Mouse (Mus musculus): Measurements from ENCODE around the gene Trpm1. TPM values are rescaled to one million over a fixed set of nuclear protein-coding genes. Genes with fewer than 3 reads are reported as not detected.

Trpm1 gene
- polyA plus RNA-seq, 1 experiment from 2014 or later = 1.7 TPM

- no peaks in the 10 kb centered on the region for H3K4me1 ChIP-seq (ENCODE audit: control insufficient read depth, insufficient read depth, low read length)
- H3K27ac ChIP-seq (replicated peaks; ENCODE audit: low read depth, low read length) = no peak overlapping the region
- ATAC-seq (ENCODE audit: insufficient number of reproducible peaks, low FRiP score, low TSS enrichment, low read depth) = no peak
- H3K4me3 ChIP-seq (ENCODE audit: low read depth, low read length) = no peak overlapping the region
- H3K4me2 ChIP-seq (ENCODE audit: low read depth, severe bottlenecking) = no peak overlapping the region
- H3K9ac ChIP-seq (ENCODE audit: low read length) = no peak overlapping the region
- H3K27me3 ChIP-seq (ENCODE audit: control insufficient read depth, insufficient read depth, low read length) = no peaks in the 10 kb centered on the region
- DNase-seq (ENCODE audit: low spot score) = no peak
- no peaks in the 10 kb centered on the region for H3K36me3 ChIP-seq (ENCODE audit: control insufficient read depth, insufficient read depth, low read length)
- WGBS = 100% methylated on average over 1 of the region's 1 CpGs
- H3K9me3 ChIP-seq (ENCODE audit: control insufficient read depth, low read length) = no peaks in the 10 kb centered on the region
These were observed 77.4 kb downstream of the Trpm1 start for GRCm38 (mm10) chr7:64231001-64231400.

GRCm38 (mm10) chr7:64231996-64232395, 78.4 kb downstream of the Trpm1 start:
- Histone ChIP-seq H3K9ac (ENCODE audit: low read length) (no peak overlapping the region), H3K4me1 (ENCODE audit: control insufficient read depth, insufficient read depth, low read length) (no peaks in the 10 kb centered on the region), H3K4me2 (ENCODE audit: low read depth, severe bottlenecking) (no peak overlapping the region), H3K9me3 (ENCODE audit: control insufficient read depth, low read length) (no peaks in the 10 kb centered on the region), H3K4me3 (ENCODE audit: low read depth, low read length) (no peak overlapping the region), H3K27ac (replicated peaks; ENCODE audit: low read depth, low read length) (no peak overlapping the region), H3K36me3 (ENCODE audit: control insufficient read depth, insufficient read depth, low read length) (no peaks in the 10 kb centered on the region), H3K27me3 (ENCODE audit: control insufficient read depth, insufficient read depth, low read length) (no peaks in the 10 kb centered on the region)
- WGBS = 79% methylated on average over 2 of the region's 2 CpGs
- DNase-seq (ENCODE audit: low spot score) = no peak
- ATAC-seq (ENCODE audit: insufficient number of reproducible peaks, low FRiP score, low TSS enrichment, low read depth) = no peak

DNA sequence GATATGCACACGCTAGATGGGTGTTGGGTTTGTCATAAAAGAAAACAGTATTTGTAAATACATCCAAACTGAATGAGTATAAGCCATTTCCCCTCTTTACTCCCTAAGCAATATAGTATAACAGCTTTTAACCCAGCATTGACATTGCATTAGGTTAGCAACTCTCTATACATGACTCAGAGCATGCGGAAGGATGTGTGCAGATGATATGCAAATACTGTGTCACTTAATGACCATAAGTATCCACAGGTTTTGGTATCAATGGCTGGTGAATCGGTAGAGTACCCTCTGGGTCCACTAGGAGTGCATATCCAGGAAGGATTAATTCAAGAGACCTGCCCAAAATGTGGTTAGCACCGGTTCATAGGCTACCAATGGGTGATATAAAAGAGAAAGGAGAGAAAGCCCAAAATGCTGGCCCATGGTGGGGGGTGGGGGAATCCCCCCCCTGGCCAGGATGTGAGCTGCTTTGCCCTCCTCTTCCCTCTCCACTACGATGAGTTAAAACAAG, 80.7 kb downstream of the Trpm1 start:
- no peak for DNase-seq (ENCODE audit: low spot score)
- Histone ChIP-seq H3K27ac (replicated peaks; ENCODE audit: low read depth, low read length) (no peak overlapping the region), H3K27me3 (ENCODE audit: control insufficient read depth, insufficient read depth, low read length) (no peaks in the 10 kb centered on the region), H3K9me3 (ENCODE audit: control insufficient read depth, low read length) (no peaks in the 10 kb centered on the region), H3K4me2 (ENCODE audit: low read depth, severe bottlenecking) (no peak overlapping the region), H3K36me3 (ENCODE audit: control insufficient read depth, insufficient read depth, low read length) (no peaks in the 10 kb centered on the region), H3K4me1 (ENCODE audit: control insufficient read depth, insufficient read depth, low read length) (no peaks in the 10 kb centered on the region), H3K9ac (ENCODE audit: low read length) (no peak overlapping the region), H3K4me3 (ENCODE audit: low read depth, low read length) (no peak overlapping the region)
- ATAC-seq (ENCODE audit: insufficient number of reproducible peaks, low FRiP score, low TSS enrichment, low read depth) = no peak
- 89% methylated on average over 5 of the region's 5 CpGs for WGBS

DNA sequence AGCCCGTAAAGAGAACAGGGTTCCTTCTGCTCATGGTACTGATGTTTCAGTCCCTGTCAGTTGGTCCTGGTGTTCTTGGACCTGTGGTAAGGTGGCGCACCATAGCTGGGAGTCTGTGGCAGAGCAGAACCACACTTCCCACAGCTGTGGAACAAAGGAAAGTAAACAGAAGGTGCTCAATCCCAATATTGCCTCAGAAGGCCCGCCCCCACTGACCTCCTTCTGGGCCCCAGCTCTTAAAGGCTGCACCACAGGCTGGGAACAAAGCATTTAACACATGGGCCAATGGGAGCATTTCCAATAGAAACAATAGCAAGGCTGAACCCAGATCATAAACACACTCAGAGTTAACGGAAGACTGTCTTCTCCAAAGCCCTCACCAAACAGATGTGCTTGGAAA, 82.9 kb downstream of the Trpm1 start:
- 88% methylated on average over 4 of the region's 4 CpGs for whole genome bisulfite sequencing
- Histone ChIP-seq H3K36me3 (ENCODE audit: control insufficient read depth, insufficient read depth, low read length) (no peaks in the 10 kb centered on the region), H3K4me3 (ENCODE audit: low read depth, low read length) (no peak overlapping the region), H3K27ac (replicated peaks; ENCODE audit: low read depth, low read length) (no peak overlapping the region), H3K9me3 (ENCODE audit: control insufficient read depth, low read length) (no peaks in the 10 kb centered on the region), H3K9ac (ENCODE audit: low read length) (no peak overlapping the region), H3K4me1 (ENCODE audit: control insufficient read depth, insufficient read depth, low read length) (no peaks in the 10 kb centered on the region), H3K4me2 (ENCODE audit: low read depth, severe bottlenecking) (no peak overlapping the region), H3K27me3 (ENCODE audit: control insufficient read depth, insufficient read depth, low read length) (no peaks in the 10 kb centered on the region)
- ATAC-seq (ENCODE audit: insufficient number of reproducible peaks, low FRiP score, low TSS enrichment, low read depth) (no peak), DNase-seq (ENCODE audit: low spot score) (no peak)

- H3K27me3 ChIP-seq (ENCODE audit: control insufficient read depth, insufficient read depth, low read length) = no peaks in the 10 kb centered on the region
- H3K4me1 ChIP-seq (ENCODE audit: control insufficient read depth, insufficient read depth, low read length) = no peaks in the 10 kb centered on the region
- WGBS = 93% methylated on average over 8 of the region's 8 CpGs
- no peak overlapping the region for H3K9ac ChIP-seq (ENCODE audit: low read length)
- H3K4me3 ChIP-seq (ENCODE audit: low read depth, low read length) = no peak overlapping the region
- no peak overlapping the region for H3K27ac ChIP-seq (replicated peaks; ENCODE audit: low read depth, low read length)
- no peak for ATAC-seq (ENCODE audit: insufficient number of reproducible peaks, low FRiP score, low TSS enrichment, low read depth)
- H3K36me3 ChIP-seq (ENCODE audit: control insufficient read depth, insufficient read depth, low read length) = no peaks in the 10 kb centered on the region
- no peak overlapping the region for H3K4me2 ChIP-seq (ENCODE audit: low read depth, severe bottlenecking)
- H3K9me3 ChIP-seq (ENCODE audit: control insufficient read depth, low read length) = no peaks in the 10 kb centered on the region
- no peak for DNase-seq (ENCODE audit: low spot score)
These were observed 84.1 kb downstream of the Trpm1 start for GRCm38 (mm10) chr7:64237747-64238146.

DNA sequence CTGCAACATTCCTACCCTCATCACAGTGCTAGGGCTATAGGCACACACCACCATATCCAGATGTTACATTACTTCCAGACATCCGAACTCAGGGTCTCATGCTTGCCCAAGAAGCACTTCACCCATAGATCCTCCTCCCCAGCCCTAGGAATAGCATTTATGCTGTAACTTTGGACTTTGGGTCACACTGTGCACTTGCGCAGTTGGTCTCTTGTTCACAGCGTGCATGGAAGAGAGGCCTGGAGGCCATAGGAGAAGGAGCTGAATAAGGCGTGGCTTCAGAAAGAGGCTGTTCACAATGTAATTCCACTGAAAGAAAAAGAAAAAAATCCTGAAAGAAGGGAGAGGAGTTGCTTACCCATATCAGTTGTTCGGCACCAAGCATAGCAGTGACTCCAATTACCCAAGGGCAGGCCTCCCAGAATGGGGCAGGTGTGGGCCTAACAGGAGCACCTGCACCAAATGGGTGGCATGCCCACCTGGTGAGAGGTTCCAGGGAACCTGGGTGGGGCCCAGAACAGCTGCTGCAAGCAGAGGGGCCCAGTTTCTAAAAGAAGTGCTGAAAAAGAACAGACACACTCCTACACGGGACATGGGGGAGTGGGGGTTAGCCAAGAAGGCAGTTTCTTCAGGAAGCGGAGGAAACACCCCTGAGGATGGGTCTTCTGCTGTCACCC, 84.9 kb downstream of the Trpm1 start:
- Histone ChIP-seq H3K4me3 (ENCODE audit: low read depth, low read length) (no peak overlapping the region), H3K36me3 (ENCODE audit: control insufficient read depth, insufficient read depth, low read length) (no peaks in the 10 kb centered on the region), H3K9ac (ENCODE audit: low read length) (no peak overlapping the region), H3K27ac (replicated peaks; ENCODE audit: low read depth, low read length) (no peak overlapping the region), H3K27me3 (ENCODE audit: control insufficient read depth, insufficient read depth, low read length) (no peaks in the 10 kb centered on the region), H3K9me3 (ENCODE audit: control insufficient read depth, low read length) (no peaks in the 10 kb centered on the region), H3K4me1 (ENCODE audit: control insufficient read depth, insufficient read depth, low read length) (no peaks in the 10 kb centered on the region), H3K4me2 (ENCODE audit: low read depth, severe bottlenecking) (no peak overlapping the region)
- DNase-seq (ENCODE audit: low spot score) (no peak), ATAC-seq (ENCODE audit: insufficient number of reproducible peaks, low FRiP score, low TSS enrichment, low read depth) (no peak)
- WGBS = 84% methylated on average over 7 of the region's 7 CpGs

GRCm38 (mm10) chr7:64239138-64239805, 85.6 kb downstream of the Trpm1 start:
- H3K27me3 ChIP-seq (ENCODE audit: control insufficient read depth, insufficient read depth, low read length) = no peaks in the 10 kb centered on the region
- H3K27ac ChIP-seq (replicated peaks; ENCODE audit: low read depth, low read length) = no peak overlapping the region
- no peaks in the 10 kb centered on the region for H3K9me3 ChIP-seq (ENCODE audit: control insufficient read depth, low read length)
- no peaks in the 10 kb centered on the region for H3K36me3 ChIP-seq (ENCODE audit: control insufficient read depth, insufficient read depth, low read length)
- no peak for ATAC-seq (ENCODE audit: insufficient number of reproducible peaks, low FRiP score, low TSS enrichment, low read depth)
- no peak overlapping the region for H3K4me2 ChIP-seq (ENCODE audit: low read depth, severe bottlenecking)
- H3K4me1 ChIP-seq (ENCODE audit: control insufficient read depth, insufficient read depth, low read length) = no peaks in the 10 kb centered on the region
- H3K9ac ChIP-seq (ENCODE audit: low read length) = no peak overlapping the region
- DNase-seq (ENCODE audit: low spot score) = no peak
- no peak overlapping the region for H3K4me3 ChIP-seq (ENCODE audit: low read depth, low read length)
- 88% methylated on average over 9 of the region's 9 CpGs for WGBS

DNA sequence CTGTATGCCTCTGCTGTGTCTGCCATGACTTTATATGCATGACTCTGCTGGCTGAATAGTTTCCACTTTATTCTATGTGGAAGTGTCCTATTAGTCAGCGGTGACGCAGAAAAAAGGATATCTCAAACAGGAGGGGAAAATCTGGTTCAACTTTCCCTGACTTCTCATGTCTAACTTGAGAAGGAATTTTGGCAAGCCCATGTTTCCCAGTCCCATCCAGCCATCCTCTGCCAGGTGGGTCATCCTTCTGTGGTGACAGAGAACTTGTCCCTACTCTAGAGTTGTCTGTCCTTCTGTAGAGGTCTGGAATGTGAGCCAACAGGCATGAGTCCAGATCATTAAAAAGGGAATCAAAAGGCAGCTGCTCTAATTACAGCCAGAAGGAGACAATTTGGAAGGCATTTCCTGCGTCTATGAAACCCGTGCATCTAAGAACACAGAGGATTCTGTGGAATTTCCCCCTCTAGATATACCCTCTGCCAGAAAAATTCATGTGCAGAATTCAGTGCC, 86.2 kb downstream of the Trpm1 start:
- H3K36me3 ChIP-seq (ENCODE audit: control insufficient read depth, insufficient read depth, low read length) = no peaks in the 10 kb centered on the region
- no peak for ATAC-seq (ENCODE audit: insufficient number of reproducible peaks, low FRiP score, low TSS enrichment, low read depth)
- no peak overlapping the region for H3K9ac ChIP-seq (ENCODE audit: low read length)
- no peak for DNase-seq (ENCODE audit: low spot score)
- WGBS = 54% methylated on average over 4 of the region's 4 CpGs
- no peaks in the 10 kb centered on the region for H3K9me3 ChIP-seq (ENCODE audit: control insufficient read depth, low read length)
- H3K4me2 ChIP-seq (ENCODE audit: low read depth, severe bottlenecking) = no peak overlapping the region
- H3K4me3 ChIP-seq (ENCODE audit: low read depth, low read length) = no peak overlapping the region
- no peak overlapping the region for H3K27ac ChIP-seq (replicated peaks; ENCODE audit: low read depth, low read length)
- H3K27me3 ChIP-seq (ENCODE audit: control insufficient read depth, insufficient read depth, low read length) = no peaks in the 10 kb centered on the region
- no peaks in the 10 kb centered on the region for H3K4me1 ChIP-seq (ENCODE audit: control insufficient read depth, insufficient read depth, low read length)

All from limb, embryonic 11.5 days (tissue).